ENCODE assay signal across 29 mouse cellular contexts in the genomic region with DNA sequence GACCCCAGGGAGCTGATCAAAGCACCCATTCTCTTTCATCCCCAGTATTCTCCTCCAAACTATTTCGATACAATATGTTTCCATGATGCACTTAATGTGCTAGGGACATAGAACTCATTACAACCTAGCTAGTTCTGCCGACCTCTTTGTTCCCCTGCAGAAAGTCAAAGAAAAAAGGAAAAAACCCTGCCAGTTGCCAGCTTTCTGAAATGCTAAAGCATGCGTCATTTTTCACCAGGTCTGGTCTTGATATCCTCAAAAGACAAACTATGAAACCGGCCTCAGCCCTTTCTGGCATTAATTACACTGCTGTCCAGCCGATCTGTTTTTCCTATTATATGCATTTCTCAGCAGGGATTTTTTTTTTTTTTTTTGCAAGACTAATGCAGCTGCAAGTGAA. TPM values are rescaled to one million over a fixed set of nuclear protein-coding genes. Genes with fewer than 3 reads are reported as not detected.
DNase-seq lines count a peak whose midpoint lies in the region; ATAC-seq lines count a peak whose summit lies in the region.
"Had no signal": no experiment of that assay in that cellular context is flagged by ENCODE, and none has a peak within 500 bp of the region (broad histone marks: within the 10 kb centered on the region; RNA-seq: fewer than 3 reads in every experiment).

No protein-coding gene starts in this region.

- H3K4me2 ChIP-seq in hindbrain, embryonic 11.5 days (replicated peaks; ENCODE audit: low read depth, low read length): no peak overlapping the region
- no peak overlapping the region for H3K4me2 ChIP-seq in hindbrain, embryonic 16.5 days (ENCODE audit: low read length)
- H3K4me2 ChIP-seq in limb, embryonic 13.5 days (replicated peaks): peak overlapping the region; percentile 17
- H3K4me2 ChIP-seq: embryonic facial prominence, embryonic 15.5 days; heart, embryonic 13.5 days; hindbrain, embryonic 12.5 days had no signal

- no peaks in the 10 kb centered on the region for H3K36me3 ChIP-seq in hindbrain, embryonic 11.5 days (ENCODE audit: control insufficient read depth, insufficient read depth, low read length)
- no peaks in the 10 kb centered on the region for H3K36me3 ChIP-seq in hindbrain, embryonic 16.5 days (ENCODE audit: control insufficient read depth, insufficient read depth, low read length)
- H3K36me3 ChIP-seq in limb, embryonic 13.5 days: no peaks in the 10 kb centered on the region
- H3K36me3 ChIP-seq: embryonic facial prominence, embryonic 15.5 days; forebrain, embryonic 10.5 days; heart, embryonic 13.5 days; hindbrain, embryonic 12.5 days had no signal

- H3K27ac ChIP-seq in hindbrain, embryonic 11.5 days (ENCODE audit: low read depth, low read length): no peak overlapping the region
- no peak overlapping the region for H3K27ac ChIP-seq in hindbrain, embryonic 16.5 days (ENCODE audit: low read depth, low read length)
- H3K27ac ChIP-seq in limb, embryonic 13.5 days: no peak overlapping the region
- H3K27ac ChIP-seq: embryonic facial prominence, embryonic 15.5 days; forebrain, embryonic 10.5 days; heart, embryonic 13.5 days; hindbrain, embryonic 12.5 days; hindbrain, postnatal 0 days had no signal

- no peak for ATAC-seq in hindbrain, embryonic 11.5 days (ENCODE audit: low FRiP score)
- no peak for ATAC-seq in hindbrain, embryonic 16.5 days
- ATAC-seq in limb, embryonic 13.5 days (ENCODE audit: low FRiP score, low read depth): peak; percentile 55; the same call in 1 of the 2 replicates
- no peak for ATAC-seq in monocyte, adult 5-6 weeks (replicated peaks; ENCODE audit: insufficient number of reproducible peaks, low FRiP score, low TSS enrichment, poor library complexity, severe bottlenecking)
- ATAC-seq: activated CD4-positive, CD25-positive, alpha-beta regulatory T cell, adult 4 months; hindbrain, postnatal 0 days; Patski had no signal

- no peaks in the 10 kb centered on the region for H3K9me3 ChIP-seq in hindbrain, embryonic 11.5 days (ENCODE audit: control insufficient read depth, low read length)
- H3K9me3 ChIP-seq in hindbrain, embryonic 16.5 days (ENCODE audit: control insufficient read depth, low read length): no peaks in the 10 kb centered on the region
- no peaks in the 10 kb centered on the region for H3K9me3 ChIP-seq in limb, embryonic 13.5 days
- H3K9me3 ChIP-seq: embryonic facial prominence, embryonic 15.5 days; forebrain, embryonic 10.5 days; heart, embryonic 13.5 days; hindbrain, embryonic 12.5 days had no signal

- H3K4me3 ChIP-seq in hindbrain, embryonic 11.5 days (ENCODE audit: low read depth, low read length): no peak overlapping the region
- H3K4me3 ChIP-seq in hindbrain, embryonic 16.5 days (ENCODE audit: low read length): no peak overlapping the region
- no peak overlapping the region for H3K4me3 ChIP-seq in limb, embryonic 13.5 days
- H3K4me3 ChIP-seq: embryonic facial prominence, embryonic 15.5 days; erythroblast, embryonic 14.5 days; forebrain, embryonic 10.5 days; heart, embryonic 13.5 days; hindbrain, embryonic 12.5 days had no signal

- H3K27me3 ChIP-seq in hindbrain, embryonic 11.5 days (ENCODE audit: control insufficient read depth, insufficient read depth, low read length): peaks cover 80% of the 10 kb centered on the region
- H3K27me3 ChIP-seq in hindbrain, embryonic 16.5 days (replicated peaks; ENCODE audit: control insufficient read depth, insufficient read depth, low read length): peaks cover 77% of the 10 kb centered on the region
- H3K27me3 ChIP-seq in limb, embryonic 13.5 days: peaks cover 86% of the 10 kb centered on the region

- H3K4me1 ChIP-seq in hindbrain, embryonic 11.5 days (replicated peaks; ENCODE audit: control insufficient read depth, insufficient read depth, low read length): no peaks in the 10 kb centered on the region
- peaks cover 7% of the 10 kb centered on the region for H3K4me1 ChIP-seq in hindbrain, embryonic 16.5 days (ENCODE audit: control insufficient read depth, insufficient read depth, low read depth, low read length)
- peaks cover 29% of the 10 kb centered on the region for H3K4me1 ChIP-seq in limb, embryonic 13.5 days
- H3K4me1 ChIP-seq: embryonic facial prominence, embryonic 15.5 days; heart, embryonic 13.5 days had no signal

- WGBS in hindbrain, embryonic 11.5 days: 3% methylated on average over 5 of the region's 5 CpGs
- under 1% methylated on average over 5 of the region's 5 CpGs for WGBS in hindbrain, embryonic 16.5 days
- 2% methylated on average over 5 of the region's 5 CpGs for WGBS in limb, embryonic 13.5 days

- no peak overlapping the region for H3K9ac ChIP-seq in hindbrain, embryonic 11.5 days (ENCODE audit: low read depth, low read length)
- no peak overlapping the region for H3K9ac ChIP-seq in hindbrain, embryonic 16.5 days (ENCODE audit: low read depth, low read length)
- H3K9ac ChIP-seq in limb, embryonic 13.5 days: no peak overlapping the region
- H3K9ac ChIP-seq: embryonic facial prominence, embryonic 15.5 days; heart, embryonic 13.5 days; hindbrain, embryonic 12.5 days had no signal

- DNase-seq in embryo, embryonic 10.5 days (ENCODE audit: low spot score): peak; percentile 58
- no peak for DNase-seq in embryo, embryonic 10 days (ENCODE audit: low spot score)
- DNase-seq in hindbrain, embryonic 11.5 days (ENCODE audit: low spot score): peak; percentile 32
- DNase-seq in 3T3-L1 (ENCODE audit: low read depth, low spot score): peak; percentile 2
- DNase-seq in frontal cortex, postnatal 25 days (ENCODE audit: low spot score in 2 of 2): no peak
- DNase-seq: adrenal gland, postnatal 14 days; cerebellum, adult 18-20 months; cerebellum, adult 9-11 months; cerebellum, postnatal 36 days; gastrocnemius, postnatal 25 days; heart, postnatal 36 days had no signal

RNA-seq across cellular contexts. Expression of gene Ptf1a, which starts 9.8 kb away (rescaled TPM):
- 15.5 and 18.0 TPM in 2 replicates for polyA plus RNA-seq in hindbrain, embryonic 11.5 days (2014; fragmentation: Nextera tagmentation; extraction: Ambion mirVana)
- polyA plus RNA-seq in hindbrain, embryonic 16.5 days (2015; fragmentation: Nextera tagmentation; extraction: Ambion mirVana): 1.6 and 1.7 TPM in 2 replicates
- not detected in 2 replicates for polyA plus RNA-seq in limb, embryonic 13.5 days (2015; fragmentation: Nextera tagmentation; extraction: Ambion mirVana)
- total RNA-seq in monocyte, adult 5-6 weeks (2017): not detected in 3 replicates
- total RNA-seq: adrenal gland, adult 18-20 months; adrenal gland, postnatal 14 days; gastrocnemius, adult 18-20 months; gastrocnemius, postnatal 25 days; granulocyte monocyte progenitor cell, adult 5-6 weeks; heart, postnatal 36 days; MEL had no signal
- polyA plus RNA-seq: activated CD4-positive, CD25-positive, alpha-beta regulatory T cell, adult 4 months; C2C12; embryonic facial prominence, embryonic 15.5 days; erythroblast, embryonic 14.5 days; forebrain, embryonic 10.5 days; frontal cortex, adult 2 months; heart, embryonic 13.5 days; heart, postnatal 0 days; Patski had no signal

Comparison
In these comparisons a context has a peak if more than half of its experiments do, and no peak if none do; other contexts are left out.
1. DNase-seq: peak in embryo, embryonic 10.5 days (single experiment), hindbrain, embryonic 11.5 days (single experiment) and 3T3-L1 (single experiment); none in embryo, embryonic 10 days (single experiment) and frontal cortex, postnatal 25 days (0 of 2).